Mouse (Mus musculus) MEL (cell line): ENCODE data around the gene Tcte1. TPM values are rescaled to one million over a fixed set of nuclear protein-coding genes. Genes with fewer than 3 reads are reported as not detected.

Experiments used
- DNase-seq: peaks from one replicate; pipeline ENCODE4 v3.0.0; 2011; ENCODE audit warnings: low read depth, low spot score
- H3K27ac ChIP-seq: 2 replicates; pipeline ENCODE4 v1.5.1; 2012; ENCODE audit warnings: low read depth, mild to moderate bottlenecking, control low read depth, low read length, moderate library complexity; ENCODE audit not compliant: control insufficient read depth
- H3K27me3 ChIP-seq, 2 experiments: fragments of 150-350 bp in 1 of 2; sonication (generic) in 1 of 2; 2 replicates each; pipeline ENCODE4 v1.6.1; 2012; ENCODE audit warnings: low read length in 2 of 2, mild to moderate bottlenecking in 2 of 2, improper control_type of control experiment in 1 of 2, moderate library complexity in 1 of 2; ENCODE audit not compliant: insufficient read depth in 2 of 2, control insufficient read depth in 1 of 2
- H3K36me3 ChIP-seq, 2 experiments: 2 replicates each; pipeline ENCODE4 v1.6.1; 2012 to 2014; ENCODE audit warnings: low read length in 2 of 2, improper control_type of control experiment in 1 of 2, inconsistent platforms in 1 of 2, mild to moderate bottlenecking in 1 of 2; ENCODE audit not compliant: insufficient read depth in 2 of 2, control insufficient read depth in 1 of 2
- H3K4me1 ChIP-seq, 2 experiments: fragments of 150-350 bp in 1 of 2; sonication (generic) in 1 of 2; 2 replicates each; pipeline ENCODE4 v1.6.1; 2012; ENCODE audit warnings: low read length in 2 of 2, improper control_type of control experiment in 1 of 2, mild to moderate bottlenecking in 1 of 2; ENCODE audit not compliant: insufficient read depth in 2 of 2, control insufficient read depth in 1 of 2
- H3K4me3 ChIP-seq, 2 experiments: fragments of 150-350 bp in 1 of 2; sonication (generic) in 1 of 2; 2 replicates each; pipeline ENCODE4 v1.5.1; 2012; ENCODE audit warnings: low read depth in 2 of 2, low read length in 2 of 2, mild to moderate bottlenecking in 2 of 2, moderate library complexity in 2 of 2, control low read depth in 1 of 2, improper control_type of control experiment in 1 of 2; ENCODE audit not compliant: control insufficient read depth in 1 of 2, insufficient read depth in 1 of 2
- H3K79me2 ChIP-seq: 2 replicates; pipeline ENCODE4 v1.6.1; 2012; ENCODE audit warnings: mild to moderate bottlenecking, low read length, moderate library complexity; ENCODE audit not compliant: control insufficient read depth, poor library complexity, insufficient read depth
- H3K9ac ChIP-seq: 2 replicates; pipeline ENCODE4 v1.6.1; 2012; ENCODE audit warnings: low read depth, mild to moderate bottlenecking, control low read depth, low read length, moderate library complexity; ENCODE audit not compliant: control insufficient read depth, poor library complexity, severe bottlenecking
- H3K9me3 ChIP-seq: fragments of 150-350 bp; sonication (generic); replicated peaks from 2 replicates; pipeline ENCODE4 v1.6.1; 2012; ENCODE audit warnings: mild to moderate bottlenecking, low read length, improper control_type of control experiment, moderate library complexity; ENCODE audit not compliant: insufficient read depth
- BHLHE40 ChIP-seq: IDR thresholded peaks from 2 replicates; pipeline ENCODE4 v1.6.1; 2012; ENCODE audit warnings: low read depth, mild to moderate bottlenecking, inconsistent platforms, low read length, improper control_type of control experiment, borderline replicate concordance
- CTCF ChIP-seq, 3 experiments: IDR thresholded peaks in 2 of 3; conservative IDR thresholded peaks in 1 of 3; 2 replicates each; pipeline ENCODE4 v1.5.1; 2011 to 2012; ENCODE audit warnings: low read length in 3 of 3, low read depth in 2 of 3, mild to moderate bottlenecking in 2 of 3, improper control_type of control experiment in 1 of 3, inconsistent platforms in 1 of 3, mixed read lengths in 1 of 3, moderate library complexity in 1 of 3; ENCODE audit not compliant: control insufficient read depth in 1 of 3, insufficient read depth in 1 of 3, poor library complexity in 1 of 3, severe bottlenecking in 1 of 3
- ELF1 ChIP-seq: IDR thresholded peaks from 2 replicates; pipeline ENCODE4 v1.6.1; 2014; ENCODE audit warnings: low read depth, mild to moderate bottlenecking, inconsistent platforms, low read length, improper control_type of control experiment, moderate library complexity
- EP300 ChIP-seq, 2 experiments: IDR thresholded peaks; 2 replicates each; pipeline ENCODE4 v1.6.1; 2011; ENCODE audit warnings: improper control_type of control experiment in 2 of 2, low read length in 2 of 2, low read depth in 1 of 2, mild to moderate bottlenecking in 1 of 2
- ETS1 ChIP-seq: IDR thresholded peaks from 2 replicates; pipeline ENCODE4 v1.6.1; 2012; ENCODE audit warnings: low read depth, mild to moderate bottlenecking, inconsistent platforms, low read length, improper control_type of control experiment, moderate library complexity
- GATA1 ChIP-seq: IDR thresholded peaks from 2 replicates; pipeline ENCODE4 v1.6.1; 2011; ENCODE audit warnings: low read depth, low read length, improper control_type of control experiment
- HCFC1 ChIP-seq: IDR thresholded peaks from 2 replicates; pipeline ENCODE4 v1.6.1; 2012; ENCODE audit warnings: low read depth, mild to moderate bottlenecking, inconsistent platforms, low read length, improper control_type of control experiment, moderate library complexity
- JUND ChIP-seq: IDR thresholded peaks from 2 replicates; pipeline ENCODE4 v1.6.1; 2011; ENCODE audit warnings: low read depth, mild to moderate bottlenecking, improper control_type of control experiment, low read length
- MAX ChIP-seq: IDR thresholded peaks from 2 replicates; pipeline ENCODE4 v1.6.1; 2011; ENCODE audit warnings: low read length, improper control_type of control experiment
- MEF2A ChIP-seq: IDR thresholded peaks from 2 replicates; pipeline ENCODE4 v1.6.1; 2014; ENCODE audit warnings: low read depth, mild to moderate bottlenecking, inconsistent platforms, low read length, improper control_type of control experiment; ENCODE audit not compliant: poor library complexity, insufficient replicate concordance, severe bottlenecking; ENCODE audit errors: extremely low read depth
- MXI1 ChIP-seq: IDR thresholded peaks from 2 replicates; pipeline ENCODE4 v1.6.1; 2011; ENCODE audit warnings: mild to moderate bottlenecking, low read depth, low read length, improper control_type of control experiment
- MYB ChIP-seq: IDR thresholded peaks from 2 replicates; pipeline ENCODE4 v1.6.1; 2011; ENCODE audit warnings: mild to moderate bottlenecking, low read depth, low read length, improper control_type of control experiment
- MYC ChIP-seq: IDR thresholded peaks from 2 replicates; pipeline ENCODE4 v1.6.1; 2011; ENCODE audit warnings: low read depth, mild to moderate bottlenecking, low read length, improper control_type of control experiment, moderate library complexity
- NELFE ChIP-seq: IDR thresholded peaks from 2 replicates; pipeline ENCODE4 v1.6.1; 2011; ENCODE audit warnings: low read depth, low read length, improper control_type of control experiment
- NRF1 ChIP-seq: IDR thresholded peaks from 2 replicates; pipeline ENCODE4 v1.6.1; 2014; ENCODE audit warnings: low read depth, mild to moderate bottlenecking, inconsistent platforms, low read length, improper control_type of control experiment, moderate library complexity; ENCODE audit not compliant: poor library complexity, insufficient read depth, severe bottlenecking
- POLR2A ChIP-seq, 2 experiments: IDR thresholded peaks; 2 replicates each; pipeline ENCODE4 v1.6.1; 2011 to 2012; ENCODE audit warnings: low read length in 2 of 2, mild to moderate bottlenecking in 2 of 2, control low read depth in 1 of 2, improper control_type of control experiment in 1 of 2, low read depth in 1 of 2, moderate library complexity in 1 of 2; ENCODE audit not compliant: control insufficient read depth in 1 of 2, insufficient read depth in 1 of 2, poor library complexity in 1 of 2
- POLR2AphosphoS2 ChIP-seq: IDR thresholded peaks from 2 replicates; pipeline ENCODE4 v1.6.1; 2011; ENCODE audit warnings: low read length, improper control_type of control experiment
- POLR2AphosphoS5 ChIP-seq: IDR thresholded peaks from 2 replicates; pipeline ENCODE4 v1.6.1; 2012; ENCODE audit warnings: low read depth, borderline replicate concordance, mild to moderate bottlenecking, inconsistent platforms, low read length, moderate library complexity, mixed read lengths
- RCOR1 ChIP-seq: IDR thresholded peaks from 2 replicates; pipeline ENCODE4 v1.6.1; 2012; ENCODE audit warnings: low read depth, mild to moderate bottlenecking, inconsistent platforms, low read length, improper control_type of control experiment
- SIN3A ChIP-seq: IDR thresholded peaks from 2 replicates; pipeline ENCODE4 v1.6.1; 2012; ENCODE audit warnings: low read length, improper control_type of control experiment, inconsistent platforms
- TAL1 ChIP-seq: IDR thresholded peaks from 2 replicates; pipeline ENCODE4 v1.6.1; 2012; ENCODE audit warnings: mild to moderate bottlenecking, inconsistent platforms, low read length, moderate library complexity, mixed read lengths
- TBP ChIP-seq: IDR thresholded peaks from 2 replicates; pipeline ENCODE4 v1.8.0; 2011; ENCODE audit warnings: low read depth, low read length, improper control_type of control experiment
- TCF12 ChIP-seq: IDR thresholded peaks from 2 replicates; pipeline ENCODE4 v1.6.1; 2014; ENCODE audit warnings: low read depth, mild to moderate bottlenecking, inconsistent platforms, low read length, improper control_type of control experiment, moderate library complexity
- USF1 ChIP-seq: IDR thresholded peaks from 2 replicates; pipeline ENCODE4 v1.6.1; 2014; ENCODE audit warnings: low read depth, mild to moderate bottlenecking, inconsistent platforms, low read length, improper control_type of control experiment, moderate library complexity
- USF2 ChIP-seq, 2 experiments: IDR thresholded peaks; 2 replicates each; pipeline ENCODE4 v1.6.1; 2011 to 2012; ENCODE audit warnings: improper control_type of control experiment in 2 of 2, low read length in 2 of 2, borderline replicate concordance in 1 of 2, inconsistent platforms in 1 of 2, low read depth in 1 of 2, mild to moderate bottlenecking in 1 of 2; ENCODE audit not compliant: insufficient read depth in 1 of 2
- ZC3H11A ChIP-seq: IDR thresholded peaks from 2 replicates; pipeline ENCODE4 v1.6.1; 2012; ENCODE audit warnings: low read depth, mild to moderate bottlenecking, inconsistent platforms, low read length, improper control_type of control experiment
- polyA plus RNA-seq, 2 experiments: library from polyadenylated mRNA; stranded (reverse) in 1 of 2; unstranded in 1 of 2; fragments of >175 nt in 1 of 2; fragments of >200 nt in 1 of 2; gene quantifications; 2 replicates each; pipeline versions ENCODE4 v1.2.1 to v1.2.4; 2012; ENCODE audit warnings: low replicate concordance in 2 of 2, low read depth in 1 of 2; ENCODE audit not compliant: insufficient read length in 2 of 2, insufficient read depth in 1 of 2, missing spikeins in 1 of 2
- total RNA-seq: library from RNA; depleted of rRNA; stranded (reverse); fragments of 300-350 nt; gene quantifications from 2 replicates; pipeline ENCODE4 v1.2.3, GENCODE M21; 2012

Gene Tcte1
- total and polyA plus RNA-seq, 3 experiments: not detected

DNA sequence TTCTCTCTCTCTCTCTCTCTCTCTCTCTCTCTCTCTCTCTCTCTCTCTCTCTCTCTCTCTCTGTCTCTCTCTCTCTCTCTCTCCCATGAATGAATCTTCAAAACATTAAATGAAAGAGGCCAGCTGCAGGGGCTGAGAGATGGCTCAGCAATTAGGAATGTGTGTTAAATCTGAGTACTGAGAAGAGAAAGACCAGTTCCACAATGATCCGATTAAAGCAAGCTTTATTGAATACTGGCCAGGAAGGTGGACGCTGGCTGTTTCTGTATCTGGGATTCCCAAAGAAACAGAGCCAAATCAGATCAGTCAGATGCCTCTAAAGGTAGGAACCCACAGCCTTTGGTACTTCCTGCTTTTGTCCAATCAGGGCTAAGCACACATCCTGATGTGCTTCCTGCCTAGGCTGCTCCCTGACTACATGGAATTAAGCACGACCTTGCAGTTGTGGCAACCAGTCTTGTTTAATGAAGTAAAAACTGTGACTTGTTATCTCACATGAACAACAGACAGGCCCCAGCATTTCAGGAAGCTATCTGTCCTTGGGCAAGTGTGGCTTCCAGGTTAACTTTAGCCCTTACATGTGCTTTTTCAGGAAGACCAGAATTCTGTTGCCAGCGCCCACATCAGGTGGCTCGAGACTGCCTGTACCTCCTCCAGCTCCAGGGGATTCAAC is 19.8 kb upstream of the Tcte1 start:
- H3K36me3 ChIP-seq: peaks cover 0 to 11% of the 10 kb centered on the region in 2 experiments; a peak in 2 of 4 replicates
- H3K9me3 ChIP-seq: no peaks in the 10 kb centered on the region
- H3K27ac ChIP-seq: peak overlapping the region; percentile 76
- DNase-seq: peak; percentile 91
- no peaks in the 10 kb centered on the region for H3K27me3 ChIP-seq
- TF ChIP-seq POLR2AphosphoS2 (no peak), TAL1 (peak; percentile 91), CTCF (IDR thresholded peaks at IDR 0.05 in 2 of 3, conservative IDR thresholded peaks at IDR 0.05 in 1 of 3; ENCODE audit: control insufficient read depth in 1 of 3, insufficient read depth in 1 of 3, low read depth in 2 of 3, low read length in 3 of 3, poor library complexity in 1 of 3, severe bottlenecking in 1 of 3) (peak in 1 of 3 experiments; percentile 50; a peak in 2 of 6 replicates), USF1 (peak; percentile 4; the same call in 1 of the 2 replicates), EP300 (IDR thresholded peaks at IDR 0.05; ENCODE audit: low read depth in 1 of 2, low read length in 2 of 2) (peak; percentile 72 to 78), JUND (no peak; the same call in 1 of the 2 replicates), MEF2A (0 out of 2 replicates have a peak, but pooled peaks have one; percentile 33), USF2 (IDR thresholded peaks at IDR 0.05; ENCODE audit: borderline replicate concordance in 1 of 2, insufficient read depth in 1 of 2, low read depth in 1 of 2, low read length in 2 of 2) (no peak), TBP (peak; percentile 45), HCFC1 (peak; percentile 77), ETS1 (peak; percentile 66; the same call in 1 of the 2 replicates), ZC3H11A (no peak), MAX (peak; percentile 87), SIN3A (peak; percentile 85), GATA1 (peak; percentile 82), POLR2AphosphoS5 (no peak), NELFE (peak; percentile 59), RCOR1 (peak; percentile 69), ELF1 (peak; percentile 68; the same call in 1 of the 2 replicates), MYC (peak; percentile 93), TCF12 (peak; percentile 82), MXI1 (peak; percentile 82), NRF1 (no peak), POLR2A (IDR thresholded peaks at IDR 0.05; ENCODE audit: control insufficient read depth in 1 of 2, insufficient read depth in 1 of 2, low read depth in 1 of 2, low read length in 2 of 2, poor library complexity in 1 of 2) (peak in 1 of 2 experiments; percentile 58; a peak in 2 of 4 replicates), BHLHE40 (0 out of 2 replicates have a peak, but pooled peaks have one; percentile 29), MYB (peak; percentile 50; the same call in 1 of the 2 replicates)
- no peaks in the 10 kb centered on the region; the same call in 1 of the 2 replicates for H3K79me2 ChIP-seq
- peak overlapping the region; percentile 27 for H3K9ac ChIP-seq
- H3K4me3 ChIP-seq: peak overlapping the region in 1 of 2 experiments; percentile 21; a peak in 2 of 4 replicates
- peaks cover 10 to 29% of the 10 kb centered on the region in 2 experiments for H3K4me1 ChIP-seq
